Mouse (Mus musculus) C2C12 (cell line): ENCODE results near the gene Dck.

Source experiments
- CEBPB ChIP-seq: IDR thresholded peaks from one replicate; pipeline ENCODE4 v1.6.1; 2011; ENCODE audit warnings: low read depth, mild to moderate bottlenecking, control low read depth, moderate library complexity
- CTCF ChIP-seq: IDR thresholded peaks from one replicate; pipeline ENCODE4 v1.5.1; 2011; ENCODE audit not compliant: control insufficient read depth, insufficient read depth, insufficient read length
- FOSL1 ChIP-seq: IDR thresholded peaks from one replicate; pipeline ENCODE4 v1.8.0; 2011; ENCODE audit warnings: mild to moderate bottlenecking, low read length; ENCODE audit not compliant: poor library complexity, insufficient read depth, severe bottlenecking
- MAX ChIP-seq: IDR thresholded peaks from one replicate; pipeline ENCODE4 v1.6.1; 2011; ENCODE audit warnings: mild to moderate bottlenecking, control low read depth
- MYOD1 ChIP-seq: IDR thresholded peaks from one replicate; pipeline ENCODE4 v1.6.1; 2011; ENCODE audit warnings: low read depth; ENCODE audit not compliant: control insufficient read depth, insufficient read length
- MYOG ChIP-seq: IDR thresholded peaks from one replicate; pipeline ENCODE4 v1.6.1; 2011; ENCODE audit not compliant: control insufficient read depth, insufficient read length; ENCODE audit errors: extremely low read depth
- USF1 ChIP-seq: IDR thresholded peaks from one replicate; pipeline ENCODE4 v1.6.1; 2011; ENCODE audit warnings: low read depth, mild to moderate bottlenecking, control low read depth, moderate library complexity

GRCm38 (mm10) chr5:88807342-88807741 is 42.5 kb downstream of the Dck start:
- TF ChIP-seq CTCF (no peak), MAX (no peak), USF1 (no peak), CEBPB (no peak), FOSL1 (no peak), MYOG (no peak), MYOD1 (no peak)
